Mouse (Mus musculus) liver, adult 2 months (tissue): ENCODE results near the gene Tead1. TPM values are rescaled to one million over a fixed set of nuclear protein-coding genes. Genes with fewer than 3 reads are reported as not detected.

Experiments used
- DNase-seq: peaks from one replicate; pipeline ENCODE4 v3.0.0-alpha.2; 2011; ENCODE audit warnings: low read depth, low spot score; ENCODE audit errors: extremely low read depth
- H3K27ac ChIP-seq: fragments of 200-500 bp; replicated peaks from 2 replicates; pipeline ENCODE4 v1.5.1; 2012; ENCODE audit warnings: low read depth, mild to moderate bottlenecking, control low read depth, inconsistent platforms, low read length; ENCODE audit not compliant: insufficient read depth
- H3K27me3 ChIP-seq: fragments of 200-500 bp; 2 replicates; pipeline ENCODE4 v1.6.1; 2012; ENCODE audit warnings: mild to moderate bottlenecking, moderate library complexity, low read length, inconsistent platforms; ENCODE audit not compliant: control insufficient read depth, insufficient read depth
- H3K36me3 ChIP-seq: fragments of 200-500 bp; 2 replicates; pipeline ENCODE4 v1.6.1; 2012; ENCODE audit warnings: low read length, inconsistent platforms; ENCODE audit not compliant: control insufficient read depth, insufficient read depth
- H3K4me1 ChIP-seq: fragments of 200-500 bp; 2 replicates; pipeline ENCODE4 v1.6.1; 2011; ENCODE audit warnings: low read length; ENCODE audit not compliant: control insufficient read depth, insufficient read depth
- H3K4me3 ChIP-seq: fragments of 200-500 bp; 2 replicates; pipeline ENCODE4 v1.5.1; 2011; ENCODE audit warnings: low read depth, mild to moderate bottlenecking, control low read depth, low read length, moderate library complexity; ENCODE audit not compliant: insufficient read depth
- H3K79me2 ChIP-seq: fragments of 200-500 bp; 2 replicates; pipeline ENCODE4 v1.6.1; 2012; ENCODE audit warnings: inconsistent platforms, mild to moderate bottlenecking, low read length, moderate library complexity; ENCODE audit not compliant: control insufficient read depth, insufficient read depth
- H3K9ac ChIP-seq: fragments of 200-500 bp; 2 replicates; pipeline ENCODE4 v1.6.1; 2012; ENCODE audit warnings: low read depth, mild to moderate bottlenecking, control low read depth, inconsistent platforms, low read length
- CTCF ChIP-seq: fragments of 200-500 bp; IDR thresholded peaks from 2 replicates; pipeline ENCODE4 v1.5.1; 2011; ENCODE audit warnings: low read depth, low read length, control low read depth
- POLR2A ChIP-seq: fragments of 200-500 bp; IDR thresholded peaks from 2 replicates; pipeline ENCODE4 v1.6.1; 2011; ENCODE audit warnings: low read length, control low read depth; ENCODE audit not compliant: insufficient read depth; ENCODE audit errors: extremely low read depth
- WGBS: fragments of 180-500 bp; shearing (Covaris S2); methylation state at CpG from one replicate; pipeline ENCODE4 v1.1.7; 2018; 5-methylcytosine and 5-hydroxymethylcytosine counted together
- polyA plus RNA-seq: library from polyadenylated mRNA; depleted of rRNA; stranded (reverse); fragments of >200 nt; gene quantifications from 2 replicates; pipeline ENCODE4 v1.2.3, GENCODE M21; 2012
- total RNA-seq: library from RNA; depleted of rRNA; stranded (reverse); fragments of >200 nt; gene quantifications from 2 replicates; pipeline ENCODE4 v1.2.3, GENCODE M21; 2014

The Tead1 gene
- total and polyA plus RNA-seq, 2 experiments = 2.3 to 4.1 TPM

DNA sequence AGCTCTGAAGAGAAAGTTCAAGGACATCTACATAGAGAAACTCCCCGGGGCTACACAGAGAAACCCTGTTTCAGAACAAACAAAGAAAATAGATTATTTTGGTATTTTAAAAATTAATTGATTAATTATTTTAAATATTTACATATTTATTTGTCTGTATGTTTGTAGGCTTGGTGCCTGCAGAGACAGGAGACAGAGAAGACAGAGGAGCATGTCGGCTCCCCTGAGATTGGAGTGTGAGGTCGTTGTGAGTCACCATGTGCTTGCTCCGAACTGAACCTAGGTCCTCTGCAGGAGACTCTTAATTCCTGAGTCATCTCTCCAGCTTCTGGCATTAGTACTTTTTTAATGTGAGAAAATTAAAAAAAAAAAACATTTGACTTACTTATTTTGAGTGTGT, 24.2 kb downstream of the Tead1 start:
- 68% methylated on average over 4 of the region's 4 CpGs for WGBS
- no peaks in the 10 kb centered on the region for H3K4me1 ChIP-seq
- no peak for TF ChIP-seq POLR2A
- TF ChIP-seq CTCF = no peak
- H3K79me2 ChIP-seq = peaks cover 17% of the 10 kb centered on the region; the same call in 1 of the 2 replicates
- DNase-seq = no peak
- H3K9ac ChIP-seq = no peak overlapping the region
- H3K27me3 ChIP-seq = no peaks in the 10 kb centered on the region
- no peaks in the 10 kb centered on the region for H3K36me3 ChIP-seq
- H3K27ac ChIP-seq = no peak overlapping the region
- no peak overlapping the region for H3K4me3 ChIP-seq

GRCm38 (mm10) chr7:112705870-112706269, 26.8 kb downstream of the Tead1 start:
- DNase-seq = no peak
- Histone ChIP-seq H3K4me3 (no peak overlapping the region), H3K9ac (no peak overlapping the region), H3K27ac (no peak overlapping the region), H3K27me3 (no peaks in the 10 kb centered on the region), H3K79me2 (peaks cover 16% of the 10 kb centered on the region; the same call in 1 of the 2 replicates), H3K36me3 (no peaks in the 10 kb centered on the region), H3K4me1 (no peaks in the 10 kb centered on the region)
- TF ChIP-seq POLR2A (no peak), CTCF (no peak)
- WGBS = 89% methylated on average over 9 of the region's 9 CpGs

DNA sequence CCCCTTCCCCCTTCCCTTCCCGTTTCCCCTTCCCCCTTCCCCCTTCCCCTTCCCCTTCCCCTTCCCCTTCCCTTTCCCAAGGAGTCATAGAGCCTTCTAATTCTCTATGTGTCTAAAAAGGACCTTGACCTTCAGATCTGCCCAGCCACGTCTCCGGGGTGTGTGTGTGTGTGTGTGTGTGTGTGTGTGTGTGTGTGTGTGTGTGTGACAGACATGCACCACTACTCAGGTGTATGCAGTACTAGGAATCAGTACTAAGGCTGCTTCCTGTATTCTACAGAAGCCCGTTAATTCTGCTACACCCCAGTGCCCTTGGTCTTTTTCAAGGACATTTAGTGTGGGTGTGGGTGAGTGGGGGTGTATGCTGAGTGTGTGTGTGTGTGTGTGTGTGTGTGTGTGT, 27.6 kb downstream of the Tead1 start:
- H3K9ac ChIP-seq = no peak overlapping the region
- no peaks in the 10 kb centered on the region for H3K27me3 ChIP-seq
- TF ChIP-seq CTCF (no peak), POLR2A (no peak)
- peaks cover 16% of the 10 kb centered on the region; the same call in 1 of the 2 replicates for H3K79me2 ChIP-seq
- H3K4me1 ChIP-seq = no peaks in the 10 kb centered on the region
- DNase-seq = no peak
- no peaks in the 10 kb centered on the region for H3K36me3 ChIP-seq
- no peak overlapping the region for H3K4me3 ChIP-seq
- no peak overlapping the region for H3K27ac ChIP-seq
- 52% methylated on average over 3 of the region's 4 CpGs for WGBS

DNA sequence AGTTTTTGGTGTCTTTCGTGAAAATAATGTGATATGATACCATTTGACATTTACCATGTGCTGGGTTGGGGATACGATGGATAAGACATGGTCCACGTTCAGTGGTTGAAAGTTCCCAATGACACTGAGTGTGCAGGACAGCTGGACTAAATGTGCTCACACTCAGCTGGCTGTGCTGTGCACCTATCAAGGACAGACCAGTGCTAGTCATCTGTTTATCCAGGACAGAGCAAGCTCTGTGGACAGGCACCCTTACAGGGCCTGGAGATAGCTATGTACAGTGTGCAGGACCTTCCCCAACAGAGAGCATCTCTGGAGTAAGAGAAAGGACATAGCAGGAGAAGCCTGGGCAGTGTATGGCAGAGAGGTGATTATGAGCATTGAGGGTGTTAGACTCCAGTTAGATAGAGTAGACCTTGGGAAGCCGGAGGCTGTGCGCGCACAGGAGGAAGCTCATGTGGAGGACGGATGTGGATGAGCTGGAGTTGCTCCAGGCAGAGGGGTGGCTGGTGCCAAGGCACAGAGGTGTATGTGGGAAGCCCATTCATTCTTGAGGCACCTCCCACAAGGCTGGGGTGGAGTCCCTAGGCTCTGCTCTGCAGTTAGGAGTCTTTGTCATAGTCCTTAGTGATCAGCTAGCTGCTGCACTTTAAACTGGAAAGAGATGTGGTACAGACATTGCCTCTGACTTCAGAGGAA, 31.4 kb downstream of the Tead1 start:
- Histone ChIP-seq H3K4me1 (peaks cover 2% of the 10 kb centered on the region; the same call in 1 of the 2 replicates), H3K9ac (no peak overlapping the region), H3K27ac (no peak overlapping the region), H3K79me2 (peaks cover 22% of the 10 kb centered on the region), H3K27me3 (no peaks in the 10 kb centered on the region), H3K36me3 (no peaks in the 10 kb centered on the region), H3K4me3 (no peak overlapping the region)
- TF ChIP-seq CTCF = no peak
- no peak for TF ChIP-seq POLR2A
- no peak for DNase-seq
- 75% methylated on average over 7 of the region's 7 CpGs for WGBS

GRCm38 (mm10) chr7:112711977-112712376, 32.9 kb downstream of the Tead1 start:
- no peak overlapping the region for H3K4me3 ChIP-seq
- H3K79me2 ChIP-seq = peaks cover 19% of the 10 kb centered on the region
- TF ChIP-seq CTCF (no peak), POLR2A (no peak)
- H3K4me1 ChIP-seq = peaks cover 5% of the 10 kb centered on the region; the same call in 1 of the 2 replicates
- H3K27ac ChIP-seq = no peak overlapping the region
- no peak overlapping the region for H3K9ac ChIP-seq
- no peaks in the 10 kb centered on the region for H3K36me3 ChIP-seq
- WGBS = 74% methylated on average over 5 of the region's 5 CpGs
- H3K27me3 ChIP-seq = no peaks in the 10 kb centered on the region
- DNase-seq = no peak

DNA sequence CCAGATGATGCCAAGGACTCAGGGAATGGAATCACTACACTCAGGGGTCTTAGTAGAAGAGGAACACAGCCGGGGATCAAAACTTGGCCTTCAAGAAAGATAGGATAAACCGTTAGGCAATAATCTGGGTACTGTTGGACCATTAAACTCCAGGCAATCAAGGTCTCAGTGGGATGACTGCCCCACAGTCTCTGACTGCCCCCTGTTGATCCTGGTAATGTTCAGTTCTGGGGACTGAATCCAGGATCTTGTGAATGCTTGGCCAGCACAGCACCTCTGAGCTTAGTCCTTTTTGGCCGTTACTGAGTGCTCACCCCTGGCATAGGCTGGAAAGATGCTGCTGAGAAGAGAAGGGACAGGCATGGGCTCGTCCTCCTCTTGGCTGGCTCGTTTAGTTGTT, 34.4 kb downstream of the Tead1 start:
- H3K27me3 ChIP-seq = no peaks in the 10 kb centered on the region
- H3K9ac ChIP-seq = no peak overlapping the region
- no peak overlapping the region for H3K4me3 ChIP-seq
- peaks cover 13% of the 10 kb centered on the region; the same call in 1 of the 2 replicates for H3K4me1 ChIP-seq
- H3K27ac ChIP-seq = no peak overlapping the region
- H3K36me3 ChIP-seq = no peaks in the 10 kb centered on the region
- H3K79me2 ChIP-seq = peaks cover 12% of the 10 kb centered on the region
- no peak for DNase-seq
- WGBS = 84% methylated on average over 5 of the region's 5 CpGs
- TF ChIP-seq CTCF (no peak), POLR2A (no peak)
